Mouse (Mus musculus): ENCODE data around the gene Cdh15. TPM values are rescaled to one million over a fixed set of nuclear protein-coding genes. Genes with fewer than 3 reads are reported as not detected.

The Cdh15 gene
- polyA plus RNA-seq, 1 experiment from 2014 or later: 0.67 TPM

GRCm38 (mm10) chr8:122814608-122815007, 33.2 kb upstream of the Cdh15 start:
- Histone ChIP-seq H3K4me1 (ENCODE audit: control insufficient read depth, insufficient read depth, low read length) (0 out of 2 replicates have a peak, but pooled peaks cover 6% of the 10 kb centered on the region), H3K9me3 (replicated peaks; ENCODE audit: control insufficient read depth, low read length) (no peaks in the 10 kb centered on the region), H3K27me3 (ENCODE audit: control insufficient read depth, insufficient read depth, low read length) (no peaks in the 10 kb centered on the region), H3K36me3 (ENCODE audit: control insufficient read depth, insufficient read depth, low read length) (no peaks in the 10 kb centered on the region), H3K4me2 (no peak overlapping the region), H3K4me3 (ENCODE audit: low read depth, low read length) (no peak overlapping the region), H3K9ac (ENCODE audit: low read depth, low read length) (no peak overlapping the region), H3K27ac (ENCODE audit: low read depth, low read length) (no peak overlapping the region)
- ATAC-seq (replicated peaks; ENCODE audit: insufficient number of reproducible peaks, low FRiP score, low TSS enrichment): no peak
- 36% methylated on average over 7 of the region's 7 CpGs for WGBS (ENCODE audit: insufficient replicate concordance)

- no peak for ATAC-seq (replicated peaks; ENCODE audit: insufficient number of reproducible peaks, low FRiP score, low TSS enrichment)
- Histone ChIP-seq H3K4me1 (ENCODE audit: control insufficient read depth, insufficient read depth, low read length) (0 out of 2 replicates have a peak, but pooled peaks cover 6% of the 10 kb centered on the region), H3K4me2 (no peak overlapping the region), H3K27me3 (ENCODE audit: control insufficient read depth, insufficient read depth, low read length) (no peaks in the 10 kb centered on the region), H3K9ac (ENCODE audit: low read depth, low read length) (no peak overlapping the region), H3K9me3 (replicated peaks; ENCODE audit: control insufficient read depth, low read length) (no peaks in the 10 kb centered on the region), H3K4me3 (ENCODE audit: low read depth, low read length) (no peak overlapping the region), H3K27ac (ENCODE audit: low read depth, low read length) (no peak overlapping the region), H3K36me3 (ENCODE audit: control insufficient read depth, insufficient read depth, low read length) (no peaks in the 10 kb centered on the region)
- WGBS (ENCODE audit: insufficient replicate concordance): 84% methylated on average over 6 of the region's 6 CpGs
Measured at GRCm38 (mm10) chr8:122816965-122817364, 30.8 kb upstream of the Cdh15 start.

- Histone ChIP-seq H3K9me3 (replicated peaks; ENCODE audit: control insufficient read depth, low read length) (no peaks in the 10 kb centered on the region), H3K27me3 (ENCODE audit: control insufficient read depth, insufficient read depth, low read length) (no peaks in the 10 kb centered on the region), H3K4me3 (ENCODE audit: low read depth, low read length) (no peak overlapping the region), H3K4me1 (ENCODE audit: control insufficient read depth, insufficient read depth, low read length) (0 out of 2 replicates have a peak, but pooled peaks cover 6% of the 10 kb centered on the region), H3K36me3 (ENCODE audit: control insufficient read depth, insufficient read depth, low read length) (no peaks in the 10 kb centered on the region), H3K9ac (ENCODE audit: low read depth, low read length) (no peak overlapping the region), H3K4me2 (no peak overlapping the region), H3K27ac (ENCODE audit: low read depth, low read length) (no peak overlapping the region)
- WGBS (ENCODE audit: insufficient replicate concordance): 37% methylated on average over 13 of the region's 13 CpGs
- ATAC-seq (replicated peaks; ENCODE audit: insufficient number of reproducible peaks, low FRiP score, low TSS enrichment): no peak
Measured at GRCm38 (mm10) chr8:122817724-122818496, 29.9 kb upstream of the Cdh15 start.

- 62% methylated on average over 11 of the region's 11 CpGs for WGBS (ENCODE audit: insufficient replicate concordance)
- Histone ChIP-seq H3K27me3 (ENCODE audit: control insufficient read depth, insufficient read depth, low read length) (no peaks in the 10 kb centered on the region), H3K9ac (ENCODE audit: low read depth, low read length) (no peak overlapping the region), H3K27ac (ENCODE audit: low read depth, low read length) (no peak overlapping the region), H3K36me3 (ENCODE audit: control insufficient read depth, insufficient read depth, low read length) (no peaks in the 10 kb centered on the region), H3K4me2 (no peak overlapping the region), H3K4me3 (ENCODE audit: low read depth, low read length) (no peak overlapping the region), H3K9me3 (replicated peaks; ENCODE audit: control insufficient read depth, low read length) (no peaks in the 10 kb centered on the region), H3K4me1 (ENCODE audit: control insufficient read depth, insufficient read depth, low read length) (0 out of 2 replicates have a peak, but pooled peaks cover 2% of the 10 kb centered on the region)
- ATAC-seq (replicated peaks; ENCODE audit: insufficient number of reproducible peaks, low FRiP score, low TSS enrichment): no peak
Measured at GRCm38 (mm10) chr8:122819776-122820175, 28.0 kb upstream of the Cdh15 start.

DNA sequence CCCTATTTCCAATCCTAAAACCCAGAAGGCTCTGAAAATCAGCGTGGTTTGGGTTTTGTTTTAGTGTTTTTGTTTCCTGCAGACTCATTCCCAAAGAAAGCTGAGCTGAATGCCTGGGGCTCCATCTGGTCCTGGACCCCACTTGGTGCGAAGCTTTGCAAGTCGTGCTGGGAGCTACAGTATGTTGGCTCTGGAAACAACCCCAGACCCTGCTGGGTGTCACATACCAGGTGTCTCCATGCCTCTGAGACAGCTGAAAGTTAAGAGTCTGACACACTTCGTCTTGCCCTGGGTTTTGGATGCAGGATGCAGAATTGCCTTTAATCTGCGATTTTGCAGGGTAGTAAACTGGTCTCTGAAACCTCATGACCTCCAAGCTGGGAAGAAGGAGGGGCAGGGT, 23.2 kb upstream of the Cdh15 start:
- H3K4me3 ChIP-seq (ENCODE audit: low read depth, low read length): no peak overlapping the region
- no peaks in the 10 kb centered on the region for H3K27me3 ChIP-seq (ENCODE audit: control insufficient read depth, insufficient read depth, low read length)
- H3K27ac ChIP-seq (ENCODE audit: low read depth, low read length): no peak overlapping the region
- H3K4me2 ChIP-seq: no peak overlapping the region
- no peak overlapping the region for H3K9ac ChIP-seq (ENCODE audit: low read depth, low read length)
- ATAC-seq (replicated peaks; ENCODE audit: insufficient number of reproducible peaks, low FRiP score, low TSS enrichment): no peak
- no peaks in the 10 kb centered on the region for H3K36me3 ChIP-seq (ENCODE audit: control insufficient read depth, insufficient read depth, low read length)
- no peaks in the 10 kb centered on the region; the same call in 1 of the 2 replicates for H3K4me1 ChIP-seq (ENCODE audit: control insufficient read depth, insufficient read depth, low read length)
- 42% methylated on average over 5 of the region's 5 CpGs for WGBS (ENCODE audit: insufficient replicate concordance)
- H3K9me3 ChIP-seq (replicated peaks; ENCODE audit: control insufficient read depth, low read length): no peaks in the 10 kb centered on the region

GRCm38 (mm10) chr8:122824986-122825385, 22.8 kb upstream of the Cdh15 start:
- no peak overlapping the region for H3K4me3 ChIP-seq (ENCODE audit: low read depth, low read length)
- H3K4me2 ChIP-seq: no peak overlapping the region
- H3K4me1 ChIP-seq (ENCODE audit: control insufficient read depth, insufficient read depth, low read length): no peaks in the 10 kb centered on the region; the same call in 1 of the 2 replicates
- no peak overlapping the region for H3K27ac ChIP-seq (ENCODE audit: low read depth, low read length)
- H3K36me3 ChIP-seq (ENCODE audit: control insufficient read depth, insufficient read depth, low read length): no peaks in the 10 kb centered on the region
- H3K27me3 ChIP-seq (ENCODE audit: control insufficient read depth, insufficient read depth, low read length): no peaks in the 10 kb centered on the region
- ATAC-seq (replicated peaks; ENCODE audit: insufficient number of reproducible peaks, low FRiP score, low TSS enrichment): no peak
- no peak overlapping the region for H3K9ac ChIP-seq (ENCODE audit: low read depth, low read length)
- H3K9me3 ChIP-seq (replicated peaks; ENCODE audit: control insufficient read depth, low read length): no peaks in the 10 kb centered on the region
- WGBS (ENCODE audit: insufficient replicate concordance): 75% methylated on average over 9 of the region's 9 CpGs

GRCm38 (mm10) chr8:122825408-122825807, 22.4 kb upstream of the Cdh15 start:
- Histone ChIP-seq H3K9me3 (replicated peaks; ENCODE audit: control insufficient read depth, low read length) (no peaks in the 10 kb centered on the region), H3K36me3 (ENCODE audit: control insufficient read depth, insufficient read depth, low read length) (no peaks in the 10 kb centered on the region), H3K9ac (ENCODE audit: low read depth, low read length) (no peak overlapping the region), H3K4me1 (ENCODE audit: control insufficient read depth, insufficient read depth, low read length) (no peaks in the 10 kb centered on the region; the same call in 1 of the 2 replicates), H3K4me3 (ENCODE audit: low read depth, low read length) (no peak overlapping the region), H3K27ac (ENCODE audit: low read depth, low read length) (no peak overlapping the region), H3K27me3 (ENCODE audit: control insufficient read depth, insufficient read depth, low read length) (no peaks in the 10 kb centered on the region), H3K4me2 (no peak overlapping the region)
- WGBS (ENCODE audit: insufficient replicate concordance): 64% methylated on average over 8 of the region's 8 CpGs
- ATAC-seq (replicated peaks; ENCODE audit: insufficient number of reproducible peaks, low FRiP score, low TSS enrichment): no peak

- WGBS (ENCODE audit: insufficient replicate concordance): 70% methylated on average over 3 of the region's 3 CpGs
- no peak for ATAC-seq (replicated peaks; ENCODE audit: insufficient number of reproducible peaks, low FRiP score, low TSS enrichment)
Measured at GRCm38 (mm10) chr8:122829396-122829795, 18.4 kb upstream of the Cdh15 start.

More at GRCm38 (mm10) chr8:122829396-122829795, 18.4 kb upstream of the Cdh15 start:
- H3K4me1 ChIP-seq (ENCODE audit: control insufficient read depth, insufficient read depth, low read length): no peaks in the 10 kb centered on the region; the same call in 1 of the 2 replicates
- no peak overlapping the region for H3K9ac ChIP-seq (ENCODE audit: low read depth, low read length)
- H3K9me3 ChIP-seq (replicated peaks; ENCODE audit: control insufficient read depth, low read length): no peaks in the 10 kb centered on the region
- no peaks in the 10 kb centered on the region for H3K36me3 ChIP-seq (ENCODE audit: control insufficient read depth, insufficient read depth, low read length)
- peaks cover 4% of the 10 kb centered on the region for H3K27me3 ChIP-seq (ENCODE audit: control insufficient read depth, insufficient read depth, low read length)
- H3K27ac ChIP-seq (ENCODE audit: low read depth, low read length): no peak overlapping the region
- no peak overlapping the region for H3K4me3 ChIP-seq (ENCODE audit: low read depth, low read length)
- no peak overlapping the region for H3K4me2 ChIP-seq
